Mouse (Mus musculus): ENCODE data around the gene Senp6. TPM values are rescaled to one million over a fixed set of nuclear protein-coding genes. Genes with fewer than 3 reads are reported as not detected.
A peak's percentile ranks its signal among the peaks of the same experiment; 100 is the strongest.
"Not testable (repeated sequence)": the region's sequence is repeated elsewhere in the genome, so short reads cannot be mapped to it uniquely, and the experiment has no call there.

The Senp6 gene
- polyA plus RNA-seq, 1 experiment from 2014 or later: 52.1 TPM

GRCm38 (mm10) chr9:80085665-80086064 is 19.0 kb downstream of the Senp6 start:
- Histone ChIP-seq H3K9ac (no peak overlapping the region), H3K9me3 (no peaks in the 10 kb centered on the region), H3K36me3 (no peaks in the 10 kb centered on the region), H3K27me3 (replicated peaks) (no peaks in the 10 kb centered on the region), H3K27ac (peak overlapping the region; percentile 64), H3K4me3 (replicated peaks) (no peak overlapping the region), H3K4me1 (peaks cover 16% of the 10 kb centered on the region), H3K4me2 (no peak overlapping the region)
- 35% methylated on average over 2 of the region's 2 CpGs for WGBS
- ATAC-seq (ENCODE audit: insufficient read depth, low FRiP score, low read depth): no peak

- not testable (repeated sequence) for H3K9ac ChIP-seq; H3K36me3 ChIP-seq; H3K9me3 ChIP-seq; H3K4me3 ChIP-seq (replicated peaks); H3K27me3 ChIP-seq (replicated peaks); H3K4me2 ChIP-seq; ATAC-seq (ENCODE audit: insufficient read depth, low FRiP score, low read depth); H3K27ac ChIP-seq
- WGBS: 80% methylated on average over 5 of the region's 6 CpGs
- peaks cover 16% of the 10 kb centered on the region for H3K4me1 ChIP-seq
Observed at GRCm38 (mm10) chr9:80086272-80086966, 19.7 kb downstream of the Senp6 start.

GRCm38 (mm10) chr9:80089409-80089808 is 22.7 kb downstream of the Senp6 start:
- no peaks in the 10 kb centered on the region for H3K36me3 ChIP-seq
- no peaks in the 10 kb centered on the region for H3K9me3 ChIP-seq
- no peak overlapping the region for H3K27ac ChIP-seq
- WGBS: 24% methylated on average over 3 of the region's 3 CpGs
- H3K4me2 ChIP-seq: no peak overlapping the region
- no peak overlapping the region for H3K9ac ChIP-seq
- no peaks in the 10 kb centered on the region for H3K27me3 ChIP-seq (replicated peaks)
- ATAC-seq (ENCODE audit: insufficient read depth, low FRiP score, low read depth): no peak
- no peak overlapping the region for H3K4me3 ChIP-seq (replicated peaks)
- H3K4me1 ChIP-seq: peaks cover 14% of the 10 kb centered on the region

GRCm38 (mm10) chr9:80096325-80096724 is 29.6 kb downstream of the Senp6 start:
- no peak overlapping the region for H3K4me2 ChIP-seq
- H3K9me3 ChIP-seq: no peaks in the 10 kb centered on the region
- no peak for ATAC-seq (ENCODE audit: insufficient read depth, low FRiP score, low read depth)
- WGBS: 79% methylated on average over 3 of the region's 3 CpGs
- H3K36me3 ChIP-seq: 0 out of 2 replicates have a peak, but pooled peaks cover 4% of the 10 kb centered on the region
- H3K4me1 ChIP-seq: no peaks in the 10 kb centered on the region
- no peak overlapping the region for H3K9ac ChIP-seq
- no peaks in the 10 kb centered on the region for H3K27me3 ChIP-seq (replicated peaks)
- H3K27ac ChIP-seq: no peak overlapping the region
- H3K4me3 ChIP-seq (replicated peaks): no peak overlapping the region

- Histone ChIP-seq H3K9ac (no peak overlapping the region), H3K4me1 (no peaks in the 10 kb centered on the region), H3K27ac (no peak overlapping the region), H3K9me3 (no peaks in the 10 kb centered on the region), H3K4me3 (replicated peaks) (no peak overlapping the region), H3K27me3 (replicated peaks) (no peaks in the 10 kb centered on the region), H3K4me2 (no peak overlapping the region), H3K36me3 (peaks cover 16% of the 10 kb centered on the region; the same call in 1 of the 2 replicates)
- WGBS: 78% methylated on average over 10 of the region's 10 CpGs
- no peak for ATAC-seq (ENCODE audit: insufficient read depth, low FRiP score, low read depth)
Observed at GRCm38 (mm10) chr9:80145992-80146587, 79.4 kb downstream of the Senp6 start.

- Histone ChIP-seq H3K4me2 (no peak overlapping the region), H3K9ac (no peak overlapping the region), H3K27ac (no peak overlapping the region), H3K9me3 (no peaks in the 10 kb centered on the region), H3K4me3 (replicated peaks) (no peak overlapping the region), H3K27me3 (replicated peaks) (no peaks in the 10 kb centered on the region), H3K36me3 (peaks cover 9% of the 10 kb centered on the region; the same call in 1 of the 2 replicates), H3K4me1 (no peaks in the 10 kb centered on the region)
- ATAC-seq (ENCODE audit: insufficient read depth, low FRiP score, low read depth): no peak
- WGBS: 88% methylated on average over 5 of the region's 5 CpGs
Observed at GRCm38 (mm10) chr9:80149594-80149993, 82.9 kb downstream of the Senp6 start.

GRCm38 (mm10) chr9:80155277-80155676 is 88.6 kb downstream of the Senp6 start:
- no peak for ATAC-seq (ENCODE audit: insufficient read depth, low FRiP score, low read depth)
- 72% methylated on average over 5 of the region's 5 CpGs for WGBS
- H3K9me3 ChIP-seq: no peaks in the 10 kb centered on the region
- 0 out of 2 replicates have a peak, but pooled peaks cover 3% of the 10 kb centered on the region for H3K4me1 ChIP-seq
- H3K9ac ChIP-seq: no peak overlapping the region
- no peak overlapping the region for H3K27ac ChIP-seq
- H3K36me3 ChIP-seq: 0 out of 2 replicates have a peak, but pooled peaks cover 6% of the 10 kb centered on the region
- no peaks in the 10 kb centered on the region for H3K27me3 ChIP-seq (replicated peaks)
- H3K4me2 ChIP-seq: no peak overlapping the region
- no peak overlapping the region for H3K4me3 ChIP-seq (replicated peaks)

- 67% methylated on average over 5 of the region's 5 CpGs for WGBS
- H3K9me3 ChIP-seq: no peaks in the 10 kb centered on the region
Observed at GRCm38 (mm10) chr9:80156780-80157179, 90.1 kb downstream of the Senp6 start.

GRCm38 (mm10) chr9:80157840-80158465 is 91.2 kb downstream of the Senp6 start:
- Histone ChIP-seq H3K4me3 (replicated peaks) (no peak overlapping the region), H3K4me2 (no peak overlapping the region), H3K9me3 (no peaks in the 10 kb centered on the region), H3K27me3 (replicated peaks) (no peaks in the 10 kb centered on the region), H3K36me3 (0 out of 2 replicates have a peak, but pooled peaks cover 2% of the 10 kb centered on the region), H3K27ac (peak overlapping the region; percentile 65; the same call in 1 of the 2 replicates), H3K9ac (no peak overlapping the region), H3K4me1 (0 out of 2 replicates have a peak, but pooled peaks cover 3% of the 10 kb centered on the region)
- no peak for ATAC-seq (ENCODE audit: insufficient read depth, low FRiP score, low read depth)
- WGBS: 79% methylated on average over 12 of the region's 12 CpGs

More at GRCm38 (mm10) chr9:80156780-80157179, 90.1 kb downstream of the Senp6 start:
- 0 out of 2 replicates have a peak, but pooled peaks cover 3% of the 10 kb centered on the region for H3K4me1 ChIP-seq
- no peak overlapping the region for H3K4me2 ChIP-seq
- no peak overlapping the region for H3K9ac ChIP-seq
- no peak overlapping the region for H3K27ac ChIP-seq
- no peak for ATAC-seq (ENCODE audit: insufficient read depth, low FRiP score, low read depth)
- no peaks in the 10 kb centered on the region for H3K27me3 ChIP-seq (replicated peaks)
- no peak overlapping the region for H3K4me3 ChIP-seq (replicated peaks)
- 0 out of 2 replicates have a peak, but pooled peaks cover 6% of the 10 kb centered on the region for H3K36me3 ChIP-seq

- no peak overlapping the region for H3K4me2 ChIP-seq
- 81% methylated on average over 5 of the region's 5 CpGs for WGBS
- H3K4me1 ChIP-seq: 0 out of 2 replicates have a peak, but pooled peaks cover 3% of the 10 kb centered on the region
- no peaks in the 10 kb centered on the region for H3K9me3 ChIP-seq
- H3K27ac ChIP-seq: no peak overlapping the region
- no peak overlapping the region for H3K4me3 ChIP-seq (replicated peaks)
- ATAC-seq (ENCODE audit: insufficient read depth, low FRiP score, low read depth): no peak
- no peaks in the 10 kb centered on the region for H3K36me3 ChIP-seq
- no peaks in the 10 kb centered on the region for H3K27me3 ChIP-seq (replicated peaks)
- H3K9ac ChIP-seq: no peak overlapping the region
Observed at GRCm38 (mm10) chr9:80158937-80159336, 92.2 kb downstream of the Senp6 start.

GRCm38 (mm10) chr9:80161451-80161850 is 94.7 kb downstream of the Senp6 start:
- Histone ChIP-seq H3K9ac (no peak overlapping the region), H3K36me3 (no peaks in the 10 kb centered on the region), H3K4me2 (no peak overlapping the region), H3K27me3 (replicated peaks) (no peaks in the 10 kb centered on the region), H3K4me1 (0 out of 2 replicates have a peak, but pooled peaks cover 3% of the 10 kb centered on the region), H3K27ac (no peak overlapping the region), H3K4me3 (replicated peaks) (no peak overlapping the region), H3K9me3 (no peaks in the 10 kb centered on the region)
- WGBS: 81% methylated on average over 4 of the region's 4 CpGs
- ATAC-seq (ENCODE audit: insufficient read depth, low FRiP score, low read depth): no peak
